Mouse (Mus musculus) megakaryocyte, adult 5-6 weeks (primary cell): ENCODE measurements at regions not wholly inside any gene's neighbourhood (a gene's known extent, or its start where the extent isn't known, plus 50 kb on each side); places are given as distances from the start of the nearest gene placed in this dataset.

ENCODE experiments used
- ATAC-seq: 2 replicates; pipeline ENCODE4 v1.8.0; 2016; ENCODE audit warnings: mild to moderate bottlenecking, inconsistent platforms; ENCODE audit not compliant: poor library complexity, severe bottlenecking

DNA sequence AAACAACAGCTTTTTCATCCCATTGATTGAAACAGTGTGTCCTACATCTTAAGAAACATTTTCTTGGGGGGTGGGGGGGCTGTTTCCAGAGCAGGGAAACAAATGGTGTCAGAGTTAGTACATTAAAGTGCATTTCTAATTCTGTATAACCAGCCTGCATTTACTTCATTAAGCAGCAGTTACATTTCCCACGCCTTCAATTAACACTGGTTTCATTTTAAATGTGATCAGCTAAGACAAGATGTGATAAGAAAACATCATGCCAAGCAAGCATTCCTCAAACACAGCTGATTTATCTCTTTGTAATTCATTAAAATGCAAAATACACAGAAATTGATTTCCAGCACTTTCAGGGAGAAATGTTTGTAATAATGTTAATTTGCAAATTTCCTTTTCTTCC, 122.0 kb downstream of the Olfr1505 start:
- no peak for ATAC-seq

DNA sequence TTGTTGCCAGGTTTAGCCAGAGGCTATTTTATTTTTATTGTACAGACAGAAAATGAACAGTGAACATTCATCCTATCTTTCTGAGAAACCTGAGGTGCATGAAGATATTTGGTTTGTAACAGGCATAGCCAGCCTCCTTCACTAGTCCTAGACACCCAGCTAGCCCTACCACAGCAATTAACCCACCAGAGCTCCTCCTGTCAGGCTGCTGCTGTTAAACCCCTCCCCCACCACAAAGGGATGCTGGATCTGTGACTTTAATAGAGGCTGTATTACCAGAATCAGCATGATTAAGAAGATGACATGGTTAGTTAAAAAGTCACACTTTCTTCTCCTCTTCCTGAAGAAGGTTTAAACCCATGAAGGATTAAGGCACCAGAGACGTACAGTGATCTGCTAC, 122.5 kb downstream of the Olfr1505 start:
- ATAC-seq, result no peak

DNA sequence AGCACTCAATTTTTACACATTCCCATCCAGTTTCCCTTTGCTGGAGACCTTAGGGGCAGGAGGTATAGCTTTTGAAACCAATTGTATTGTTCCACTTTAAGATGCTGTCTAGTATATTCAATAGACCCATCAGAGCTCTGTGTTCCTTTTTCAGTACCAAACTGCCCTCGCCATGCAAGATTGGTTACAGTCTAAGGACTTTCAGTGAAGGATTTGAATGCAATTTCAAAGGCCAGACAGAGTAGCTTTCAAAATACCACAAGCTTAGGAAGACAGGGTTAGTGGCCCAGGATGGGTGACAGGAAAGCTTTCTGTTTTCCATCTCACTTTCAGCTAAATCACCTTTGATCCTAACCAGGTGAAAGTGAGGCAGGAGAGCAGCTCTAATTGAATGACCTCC, 123.4 kb downstream of the Olfr1505 start:
- no peak for ATAC-seq

DNA sequence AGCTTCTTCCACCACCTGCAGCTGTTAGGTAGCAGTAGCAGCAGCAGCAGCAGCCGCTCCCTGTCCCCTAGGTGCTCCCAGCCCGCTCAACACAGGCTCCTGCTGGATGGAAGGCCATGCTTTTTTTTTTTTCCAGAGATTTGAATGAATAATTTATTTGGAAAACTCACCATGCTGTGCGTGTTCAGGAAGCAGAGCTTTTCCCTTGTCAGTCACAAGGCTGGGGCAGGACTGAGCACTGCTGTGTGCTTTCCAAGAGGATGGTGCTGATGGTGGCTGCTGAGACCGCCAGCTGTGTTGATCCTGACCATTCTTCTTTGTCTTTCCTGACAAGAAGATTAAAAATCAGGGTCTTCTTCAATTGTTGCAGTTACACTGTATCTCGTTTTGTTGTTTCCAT, 129.4 kb downstream of the Olfr1505 start:
- ATAC-seq, result no peak

DNA sequence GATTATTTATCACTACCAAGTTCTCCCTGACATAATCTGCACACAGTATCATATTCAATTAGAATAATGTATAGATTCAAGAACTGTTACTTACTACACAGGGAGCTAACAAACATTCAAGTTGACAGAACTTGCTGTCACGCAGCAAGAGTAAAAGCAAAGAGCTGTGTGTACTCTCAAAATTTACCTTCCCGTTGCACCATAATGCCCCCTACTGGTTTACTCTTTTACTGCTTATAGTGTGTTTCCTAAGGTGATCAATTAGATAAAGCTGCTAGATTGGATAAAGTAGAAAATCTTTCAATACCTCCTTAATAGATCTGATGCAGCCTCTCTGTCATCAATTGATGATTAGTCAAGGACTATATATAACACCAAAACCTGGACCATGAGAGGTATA, 132.1 kb downstream of the Olfr1505 start:
- no peak for ATAC-seq

DNA sequence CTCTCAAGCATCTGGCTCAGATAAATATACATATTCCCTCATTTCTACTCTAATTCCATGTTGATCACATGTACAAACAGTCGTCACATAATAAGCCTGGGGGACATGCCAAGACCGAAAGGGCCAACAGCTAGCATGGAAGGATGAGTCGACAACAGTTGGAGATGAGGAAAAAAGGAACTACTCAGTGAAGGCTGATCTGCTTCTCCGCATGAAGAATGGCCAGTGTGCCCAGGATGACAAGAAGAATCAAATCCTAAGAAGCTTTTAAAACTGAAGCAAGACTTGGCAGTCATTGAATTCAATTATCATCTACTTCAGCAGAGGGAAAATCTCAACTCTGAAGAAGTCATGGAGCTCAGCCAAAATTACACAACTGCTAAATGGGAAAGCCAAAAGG, 138.7 kb downstream of the Olfr1505 start:
- ATAC-seq, result no peak

DNA sequence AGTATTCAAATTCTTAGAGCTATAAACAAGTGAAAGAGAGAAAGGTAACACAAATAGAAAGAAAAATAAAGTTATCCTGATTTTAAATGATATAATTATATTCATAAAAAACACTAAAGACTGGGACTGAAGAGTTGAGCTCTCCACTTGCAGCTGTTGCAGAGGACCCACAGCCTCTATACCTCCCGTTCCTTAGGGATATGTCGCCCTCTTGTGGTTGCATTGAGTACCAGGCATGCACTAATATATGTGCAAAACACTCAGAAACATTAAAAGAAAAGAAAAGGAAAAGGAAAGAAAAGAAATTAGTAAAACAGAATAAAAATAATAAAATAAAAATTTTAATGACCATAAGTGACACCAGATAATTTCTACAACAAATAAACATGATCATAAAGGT, 167.2 kb downstream of the Olfr1505 start:
- no peak for ATAC-seq

DNA sequence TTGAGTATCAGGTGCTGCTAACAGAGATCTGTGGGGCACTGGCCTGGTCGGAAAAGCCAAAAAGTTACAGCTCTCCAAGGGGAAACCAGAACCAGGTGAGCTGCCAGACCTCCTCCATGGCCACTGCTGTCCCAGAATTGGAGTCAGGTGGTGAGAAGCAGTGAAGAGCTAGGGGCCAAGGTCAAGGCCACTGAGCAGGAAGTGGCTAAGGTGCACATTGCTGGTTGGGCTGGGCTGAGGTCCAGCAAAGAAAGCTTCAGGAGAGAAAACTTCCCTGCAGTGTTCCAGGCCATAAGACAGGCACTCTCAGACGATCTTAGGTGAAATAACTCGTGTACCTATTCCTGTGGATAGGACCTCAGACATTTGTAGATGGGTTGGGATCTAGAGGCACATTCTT, 171.4 kb downstream of the Olfr1505 start:
- ATAC-seq, result no peak

DNA sequence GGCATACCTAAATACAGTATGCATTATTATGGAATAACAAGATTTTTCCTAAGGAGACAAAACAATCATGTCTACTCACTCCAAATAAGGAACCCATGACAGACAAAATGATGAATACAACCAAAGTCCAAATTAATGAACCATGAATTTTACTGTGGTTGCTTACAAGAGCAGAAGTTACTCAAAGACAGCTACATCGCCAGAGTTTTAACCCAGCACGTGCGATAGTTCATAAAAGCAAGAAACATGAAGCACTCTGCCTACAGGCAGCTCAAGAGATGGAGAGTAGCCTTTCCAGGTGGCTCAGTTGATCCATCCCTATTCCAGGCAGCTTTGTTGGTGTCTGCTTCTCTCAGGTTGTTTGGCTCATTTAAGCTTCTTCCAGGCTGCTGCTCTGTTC, 176.8 kb downstream of the Olfr1505 start:
- ATAC-seq, result no peak

DNA sequence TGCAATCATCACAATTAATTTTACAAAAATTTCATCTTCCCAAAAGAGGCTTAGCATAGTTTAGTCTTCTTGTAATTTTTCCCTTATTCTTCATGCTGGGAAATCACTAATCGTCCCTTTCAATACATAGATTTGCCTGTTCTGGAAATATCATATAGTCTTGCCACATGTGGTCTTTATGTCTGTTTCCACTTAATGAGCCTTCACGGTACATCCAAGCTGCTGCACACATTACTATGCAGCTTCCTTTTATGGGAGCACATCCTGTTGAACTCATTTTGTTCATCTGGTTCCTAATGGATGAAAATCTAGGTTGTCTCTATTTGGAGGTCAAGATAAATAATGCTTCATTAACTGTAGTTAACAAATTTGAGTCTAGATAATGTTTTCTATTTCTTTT, 180.9 kb downstream of the Olfr1505 start:
- no peak for ATAC-seq

DNA sequence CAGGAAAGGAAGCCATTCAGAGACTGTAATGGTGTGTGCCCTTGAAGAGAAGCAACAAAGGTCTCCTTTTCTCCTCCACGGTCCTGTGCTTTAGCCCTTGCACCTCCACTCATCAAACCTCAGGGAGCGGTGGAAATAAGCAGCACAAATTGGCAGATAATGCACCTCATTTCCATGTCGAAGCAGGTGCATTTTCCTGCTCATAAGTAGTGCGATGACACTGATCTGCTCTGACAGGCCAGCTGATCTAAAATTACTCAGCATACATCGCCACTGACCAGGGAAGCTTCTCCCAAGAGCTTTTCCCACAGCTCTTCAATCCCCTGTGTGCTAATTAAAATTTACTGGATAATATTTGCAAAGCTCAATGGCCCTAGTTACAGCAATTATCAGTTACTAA, 182.9 kb downstream of the Olfr1505 start:
- ATAC-seq, result no peak

DNA sequence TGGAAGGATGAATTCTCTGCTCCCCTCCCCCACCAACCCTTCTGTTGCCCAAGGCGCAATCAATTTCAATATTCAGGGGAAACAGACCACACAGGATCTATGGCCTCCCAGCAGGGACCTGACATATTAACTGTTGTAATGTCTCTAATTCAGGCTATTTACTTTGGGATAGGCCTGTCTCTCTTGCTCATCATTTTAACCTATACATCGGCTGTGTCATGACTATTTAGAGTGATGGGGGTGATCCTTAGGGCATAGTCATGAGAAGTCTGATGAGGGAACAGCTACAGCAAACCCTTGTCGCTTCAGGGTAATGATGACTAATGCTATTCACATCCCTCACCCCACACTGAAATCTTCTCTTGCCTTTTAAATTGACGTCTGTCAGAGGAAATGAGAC, 195.8 kb downstream of the Olfr1505 start:
- ATAC-seq, result no peak

DNA sequence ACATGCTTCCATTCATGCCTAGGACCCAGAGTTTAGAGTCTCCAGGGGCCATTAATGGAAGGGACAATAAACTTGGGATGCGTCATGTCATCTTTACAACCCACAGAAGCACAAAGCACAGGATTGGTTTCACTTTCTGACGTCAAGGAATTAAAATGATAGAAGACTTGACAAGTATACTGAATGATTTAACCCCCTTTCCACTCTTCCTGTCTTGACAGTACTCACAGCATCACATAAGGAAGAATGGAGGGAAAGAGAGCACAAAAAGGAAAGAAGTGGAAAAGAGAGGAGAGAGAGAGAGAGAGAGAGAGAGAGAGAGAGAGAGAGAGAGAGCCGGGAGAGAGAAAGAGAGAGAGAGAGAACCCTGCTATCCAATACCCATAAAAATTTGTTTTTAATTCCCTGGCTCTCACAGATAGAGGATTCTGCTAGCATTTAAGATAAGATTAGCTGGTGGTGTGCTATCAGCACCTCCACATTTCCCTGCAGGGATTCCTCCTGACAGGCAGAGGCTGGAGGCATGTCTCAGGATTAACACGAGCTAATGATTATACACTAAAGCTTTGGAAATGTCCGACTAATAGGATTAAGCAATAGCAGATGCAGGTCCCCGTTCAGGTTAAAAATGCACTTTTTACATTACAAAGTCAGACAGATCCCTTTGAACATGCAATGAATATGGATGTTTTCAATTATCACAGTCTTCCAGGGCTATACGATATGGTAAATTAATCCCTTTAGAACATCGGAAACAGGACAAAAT, 210.2 kb downstream of the Olfr1505 start:
- no peak for ATAC-seq

DNA sequence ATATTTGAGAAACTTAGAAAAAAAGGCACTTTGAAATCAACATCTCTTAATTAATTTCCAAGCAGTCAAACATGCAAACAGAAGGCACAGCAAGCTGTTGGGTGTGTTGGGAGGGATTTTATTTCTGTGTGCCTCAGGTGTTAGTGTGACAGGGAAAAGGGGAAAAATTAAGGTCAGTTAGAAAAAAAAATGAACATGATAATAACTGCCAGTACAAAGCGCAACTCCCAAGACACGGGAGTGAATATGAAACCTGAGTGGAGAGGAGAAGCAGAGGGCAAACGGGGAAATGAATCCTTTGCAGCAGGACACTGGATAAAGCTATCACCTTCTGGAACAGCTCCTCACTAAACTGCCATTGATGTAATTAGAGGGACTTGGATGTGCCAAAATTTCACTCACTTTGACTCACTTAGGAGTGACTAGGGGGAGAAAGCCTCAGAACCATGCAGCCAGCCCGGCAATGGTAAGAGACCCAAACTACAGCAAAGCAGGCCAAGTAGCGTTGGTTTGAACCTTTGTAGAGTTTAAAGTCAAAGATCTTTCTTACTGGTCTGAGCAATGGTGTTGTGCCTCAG, 211.0 kb downstream of the Olfr1505 start:
- ATAC-seq, result no peak

DNA sequence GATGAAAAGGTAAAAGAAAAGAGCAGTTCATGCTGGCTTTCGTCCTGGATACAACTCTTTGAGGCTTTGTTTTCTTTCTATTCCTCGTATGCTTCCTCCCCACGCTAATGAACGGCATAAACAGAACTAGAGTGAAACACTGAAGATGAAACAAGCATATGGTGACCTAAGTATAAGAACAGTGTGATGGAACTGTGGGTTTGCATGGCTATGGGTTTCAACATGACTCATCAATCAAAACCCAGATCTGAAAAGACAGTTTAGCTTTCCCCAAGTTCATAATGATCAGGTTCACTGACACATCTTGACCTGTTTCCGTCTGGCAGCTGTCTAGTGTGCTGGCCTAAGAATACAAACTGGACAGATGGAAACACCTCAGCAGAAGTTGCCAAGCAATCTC, 211.7 kb downstream of the Olfr1505 start:
- ATAC-seq, result no peak

DNA sequence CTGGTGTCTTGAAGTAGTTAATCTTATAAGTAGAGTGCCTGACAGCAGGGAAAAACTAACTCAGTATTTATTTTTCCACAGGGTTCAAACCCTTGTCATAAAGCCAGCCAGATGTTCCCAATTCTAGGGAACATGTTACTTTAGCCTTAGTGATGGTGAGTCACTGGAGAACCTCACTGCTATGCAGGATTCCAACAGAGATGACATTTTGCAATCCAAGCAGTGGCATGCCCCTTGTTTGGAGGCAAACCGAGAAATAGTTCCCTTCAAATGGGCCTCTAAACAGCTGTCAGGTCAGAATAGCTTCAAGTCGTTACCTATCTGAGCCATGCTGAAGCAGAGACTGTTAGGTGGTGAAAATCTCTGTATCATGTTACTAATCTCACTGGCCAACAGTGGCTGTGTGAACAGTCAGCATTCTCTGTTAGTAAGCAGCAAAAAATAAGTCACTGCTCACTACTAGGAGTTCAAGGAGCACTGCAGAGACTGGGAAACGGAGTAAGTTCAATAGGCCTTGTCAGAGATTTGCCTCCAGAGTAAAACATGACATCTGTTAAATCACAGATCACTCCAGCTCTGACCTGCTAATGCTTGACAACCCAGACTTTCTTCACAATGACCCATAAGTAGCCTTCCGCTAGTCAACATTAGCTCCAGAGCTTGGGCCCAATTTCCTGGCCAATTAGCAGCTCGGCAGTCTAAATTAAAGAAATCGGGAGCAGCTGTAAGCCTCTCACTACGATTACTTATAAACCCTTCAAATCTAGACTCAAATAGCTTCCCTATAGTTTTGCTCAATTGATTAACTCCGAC, 215.3 kb downstream of the Olfr1505 start:
- ATAC-seq, result no peak

DNA sequence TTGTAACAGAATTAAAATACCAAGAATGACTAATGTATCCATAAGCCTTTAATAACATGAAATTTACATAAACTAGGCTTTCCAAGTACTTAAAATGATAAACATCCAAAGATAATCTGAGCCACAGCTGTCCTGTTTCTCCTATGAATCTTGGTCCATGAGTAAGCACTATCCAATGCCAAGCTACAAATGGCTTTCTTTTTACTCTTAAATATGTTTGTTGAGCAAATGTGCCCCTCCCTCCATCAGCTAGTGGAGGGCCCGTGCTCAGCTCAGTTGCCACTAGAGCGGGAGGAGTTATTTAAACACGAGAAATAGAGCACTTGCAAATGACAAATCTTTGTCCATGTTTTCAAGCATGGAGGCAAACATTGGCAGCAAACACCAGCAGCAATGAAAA, 247.9 kb downstream of the Olfr1505 start:
- no peak for ATAC-seq

DNA sequence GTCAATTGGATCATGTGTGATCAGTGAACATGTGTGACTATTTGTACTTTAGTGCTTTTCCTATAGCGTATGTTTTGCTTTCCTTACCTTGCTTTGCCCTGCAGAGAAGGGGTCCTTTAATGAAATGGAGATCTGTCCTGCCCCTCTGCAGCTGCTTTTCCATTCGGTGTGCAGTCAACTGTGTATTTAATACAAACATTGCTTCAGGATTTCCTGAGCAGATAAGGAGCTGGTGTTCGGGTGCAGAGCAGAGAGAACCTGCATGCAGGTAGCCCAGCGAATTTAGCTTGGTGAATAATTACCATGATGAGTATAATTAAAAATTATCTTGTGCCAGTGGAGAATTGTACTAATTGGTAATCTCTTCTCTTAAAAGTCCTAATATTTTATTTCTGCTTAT, 249.4 kb downstream of the Olfr1505 start:
- no peak for ATAC-seq

DNA sequence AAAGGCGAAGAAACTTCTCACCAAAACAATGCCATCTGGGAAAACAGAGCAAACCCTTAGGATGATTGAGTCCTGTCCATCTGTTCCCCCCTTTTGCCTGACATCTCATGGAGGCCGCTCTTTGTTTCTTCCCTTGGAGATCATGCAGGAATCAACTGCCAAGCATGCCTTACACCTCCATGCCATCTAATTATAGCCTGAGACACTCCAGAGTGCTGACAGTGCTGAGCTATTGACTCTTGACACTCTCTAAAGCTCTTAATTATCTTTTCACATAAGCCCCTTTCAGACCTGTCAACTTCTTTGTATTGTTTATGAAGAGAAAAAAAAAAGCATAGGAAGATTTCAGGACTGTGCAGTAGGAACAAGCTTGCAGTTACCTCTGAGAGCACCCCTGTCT, 252.4 kb downstream of the Olfr1505 start:
- no peak for ATAC-seq

DNA sequence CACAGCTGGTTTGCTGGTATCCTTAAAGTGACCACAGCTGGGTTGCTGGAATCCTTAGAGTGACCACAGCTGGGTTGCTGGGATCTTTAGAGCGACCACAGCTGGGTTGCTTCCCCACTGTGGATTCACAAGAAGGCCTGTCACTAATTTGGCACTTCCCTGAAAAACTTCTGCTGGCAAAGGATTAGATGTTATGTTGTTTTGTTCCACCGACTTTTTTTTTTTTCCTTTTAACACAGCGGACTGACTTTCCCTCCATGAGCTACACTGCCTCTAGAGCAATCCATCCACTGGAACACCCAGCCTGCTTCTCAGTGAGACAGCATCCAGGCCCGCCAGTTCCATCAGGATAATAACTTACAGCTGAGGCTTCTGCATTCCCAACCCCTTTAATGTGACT, 266.9 kb downstream of the Olfr1505 start:
- no peak for ATAC-seq

DNA sequence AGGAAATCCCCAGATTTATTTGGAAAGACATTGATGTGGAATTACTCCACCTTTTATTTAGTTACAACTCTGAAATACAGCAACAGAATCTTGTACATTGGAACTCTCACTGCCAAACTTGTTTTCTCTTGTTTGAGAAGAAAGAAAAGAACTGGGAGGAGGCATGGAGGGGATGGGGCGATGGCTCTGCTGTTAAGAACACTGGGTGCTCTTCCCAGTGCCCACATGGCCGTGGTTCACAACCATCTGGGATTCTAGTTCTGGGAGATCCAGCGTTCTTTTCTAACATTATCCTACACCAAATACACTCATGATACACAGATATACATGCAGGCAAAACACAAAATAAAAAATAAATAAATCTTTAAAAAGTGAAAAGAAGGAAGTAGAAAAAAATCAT, 267.6 kb downstream of the Olfr1505 start:
- no peak for ATAC-seq
